Mouse (Mus musculus): ENCODE results near the gene Ddias.

- TF ChIP-seq POLR2A (IDR thresholded peaks at IDR 0.05; ENCODE audit: insufficient read depth, low read depth, low read length) (no peak), CTCF (IDR thresholded peaks at IDR 0.05; ENCODE audit: insufficient read depth, low read depth, low read length) (no peak)
These were observed 36.8 kb downstream of the Ddias start for GRCm38 (mm10) chr7:92837226-92837625.
